Mouse (Mus musculus): ENCODE data around the gene Esyt1.
"Not testable (repeated sequence)": the region's sequence is repeated elsewhere in the genome, so short reads cannot be mapped to it uniquely, and the experiment has no call there.

The Esyt1 gene

GRCm38 (mm10) chr10:128504641-128505370, 20.9 kb downstream of the Esyt1 start:
- no peak for DNase-seq (ENCODE audit: low spot score)

GRCm38 (mm10) chr10:128504012-128504411, 21.7 kb downstream of the Esyt1 start:
- DNase-seq (ENCODE audit: low spot score), result no peak

- no peak for DNase-seq (ENCODE audit: low spot score)
Observed at GRCm38 (mm10) chr10:128503532-128503931, 22.1 kb downstream of the Esyt1 start.

GRCm38 (mm10) chr10:128502341-128502740, 23.3 kb downstream of the Esyt1 start:
- DNase-seq (ENCODE audit: low spot score), result no peak

GRCm38 (mm10) chr10:128499116-128499671, 26.5 kb downstream of the Esyt1 start:
- DNase-seq (ENCODE audit: low spot score), result no peak

GRCm38 (mm10) chr10:128498590-128498989, 27.1 kb downstream of the Esyt1 start, which contains the start of gene Myl6b:
Gene Myl6b, minus strand, starts transcription at chr10:128498685.
- DNase-seq (ENCODE audit: low spot score), result peak; percentile 96

GRCm38 (mm10) chr10:128497134-128497737, 28.4 kb downstream of the Esyt1 start:
- no peak for DNase-seq (ENCODE audit: low spot score)

GRCm38 (mm10) chr10:128496509-128497077, 29.1 kb downstream of the Esyt1 start:
- no peak for DNase-seq (ENCODE audit: low spot score)

GRCm38 (mm10) chr10:128495903-128496302, 29.8 kb downstream of the Esyt1 start:
- no peak for DNase-seq (ENCODE audit: low spot score)

GRCm38 (mm10) chr10:128495270-128495669, 30.4 kb downstream of the Esyt1 start:
- no peak for DNase-seq (ENCODE audit: low spot score)

- DNase-seq (ENCODE audit: low spot score), result no peak
Observed at GRCm38 (mm10) chr10:128494667-128495245, 30.9 kb downstream of the Esyt1 start.

- DNase-seq (ENCODE audit: low spot score), result peak; percentile 97
Observed at GRCm38 (mm10) chr10:128493695-128494666, 31.7 kb downstream of the Esyt1 start, which contains the start of gene Myl6. Gene Myl6, minus strand, starts transcription at chr10:128494145.

- DNase-seq (ENCODE audit: low spot score), result no peak
Observed at GRCm38 (mm10) chr10:128493319-128493694, 32.4 kb downstream of the Esyt1 start.

GRCm38 (mm10) chr10:128492633-128493311, 32.9 kb downstream of the Esyt1 start:
- DNase-seq (ENCODE audit: low spot score), result peak; percentile 70

GRCm38 (mm10) chr10:128492051-128492450, 33.6 kb downstream of the Esyt1 start:
- DNase-seq (ENCODE audit: low spot score), result not testable (repeated sequence)

- no peak for DNase-seq (ENCODE audit: low spot score)
Observed at GRCm38 (mm10) chr10:128491495-128491894, 34.2 kb downstream of the Esyt1 start.

GRCm38 (mm10) chr10:128490912-128491311, 34.8 kb downstream of the Esyt1 start:
- DNase-seq (ENCODE audit: low spot score), result no peak

- no peak for DNase-seq (ENCODE audit: low spot score)
Observed at GRCm38 (mm10) chr10:128490232-128490631, 35.4 kb downstream of the Esyt1 start.

- no peak for DNase-seq (ENCODE audit: low spot score)
Observed at GRCm38 (mm10) chr10:128489785-128490184, 35.9 kb downstream of the Esyt1 start.

GRCm38 (mm10) chr10:128489380-128489779, 36.3 kb downstream of the Esyt1 start:
- DNase-seq (ENCODE audit: low spot score), result no peak

- no peak for DNase-seq (ENCODE audit: low spot score)
Observed at GRCm38 (mm10) chr10:128488776-128489175, 36.9 kb downstream of the Esyt1 start.
